Mouse (Mus musculus): Measurements from ENCODE around the gene Iah1.

Iah1 gene

DNA sequence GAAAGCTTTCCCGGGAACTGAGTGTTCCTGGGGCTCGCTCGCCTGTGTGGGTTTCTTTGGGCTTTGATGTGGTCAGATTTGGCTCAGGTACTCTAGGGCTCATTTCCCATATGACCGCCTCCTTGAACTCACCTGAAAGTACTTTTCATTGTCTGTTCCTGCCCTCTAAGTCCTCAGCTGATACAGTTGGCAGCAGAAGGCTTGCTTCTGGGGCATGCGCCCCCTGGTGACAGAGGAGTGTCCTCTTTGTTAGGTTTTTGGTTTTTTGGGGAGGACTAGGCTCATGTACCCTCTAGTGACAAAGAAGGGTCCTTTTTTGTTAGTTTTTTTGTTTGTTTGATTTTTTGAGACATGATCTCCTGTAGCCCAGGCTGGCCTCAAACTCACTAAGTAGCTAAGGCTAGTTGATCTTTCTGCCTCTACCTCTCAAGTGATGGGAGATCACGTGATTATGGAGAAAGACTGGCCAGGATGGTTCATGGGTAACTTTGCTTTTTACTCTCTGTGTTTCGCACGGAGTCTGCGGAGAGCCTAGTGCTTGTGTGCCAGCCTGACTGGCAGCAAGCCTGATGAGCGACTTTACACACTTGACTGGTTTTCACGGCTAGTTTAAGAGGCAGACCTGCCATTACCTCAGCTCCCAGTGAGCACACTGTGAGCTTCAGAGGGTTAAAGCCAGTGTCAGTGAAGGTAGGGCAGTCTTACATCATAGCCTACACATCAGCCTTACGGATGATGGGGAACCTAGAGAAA is 2.1 kb downstream of the Iah1 start:
- in situ Hi-C loops (cut with MboI, MseI): no loop called here

GRCm38 (mm10) chr12:21320317-21320716 is 4.1 kb downstream of the Iah1 start:
- in situ Hi-C loops (cut with MboI, MseI): no loop called here

GRCm38 (mm10) chr12:21321170-21321569 is 5.0 kb downstream of the Iah1 start:
- in situ Hi-C loops (cut with MboI, MseI): no loop called here

GRCm38 (mm10) chr12:21322296-21322695 is 6.1 kb downstream of the Iah1 start:
- in situ Hi-C loops (cut with MboI, MseI): no loop called here

GRCm38 (mm10) chr12:21322856-21323255 is 6.7 kb downstream of the Iah1 start:
- in situ Hi-C loops (cut with MboI, MseI): no loop called here

DNA sequence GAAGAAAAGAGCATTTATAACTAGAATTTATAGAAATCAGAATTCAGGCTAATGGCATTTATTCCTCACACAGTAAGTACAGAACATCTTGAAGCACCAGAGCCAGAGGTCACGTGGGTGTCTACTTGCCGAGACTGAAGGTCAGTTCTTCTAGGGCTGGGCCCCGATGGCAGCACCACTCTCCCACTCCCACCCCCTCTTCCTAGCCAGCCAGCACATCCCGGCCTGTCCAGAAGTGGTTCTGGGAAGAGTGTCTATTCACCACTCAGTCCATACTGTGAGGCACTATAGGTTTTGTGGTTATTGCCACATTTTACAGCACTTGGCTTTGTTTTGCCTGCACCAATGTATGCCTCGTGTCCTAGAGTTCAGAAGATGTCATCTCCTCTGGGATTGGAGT is 7.9 kb downstream of the Iah1 start:
- in situ Hi-C loops (cut with MboI, MseI): no loop called here

DNA sequence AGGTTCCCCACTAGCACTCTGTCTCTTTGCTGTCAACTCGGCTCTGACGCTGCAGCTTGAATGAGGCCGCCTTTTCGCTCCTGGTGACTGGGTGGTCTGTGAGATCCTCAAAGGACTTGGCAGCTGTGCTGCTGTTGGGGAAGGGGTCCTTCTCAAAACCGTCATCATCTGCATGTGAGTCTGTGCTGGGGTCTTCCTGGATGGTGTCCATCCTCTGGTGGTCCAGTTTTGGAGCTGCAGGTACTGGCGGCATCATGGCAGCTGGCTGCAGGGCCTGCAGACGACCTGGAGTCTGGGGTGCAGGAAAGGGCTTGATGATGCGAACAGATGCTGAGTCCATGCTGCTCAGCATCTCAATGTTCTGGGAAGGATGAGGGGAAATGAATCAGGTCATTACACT is 9.1 kb downstream of the Iah1 start:
- in situ Hi-C loops (cut with MboI, MseI): no loop called here

- in situ Hi-C loops (cut with MboI, MseI): no loop called here
Observed at GRCm38 (mm10) chr12:21326325-21326724, 10.1 kb downstream of the Iah1 start.

DNA sequence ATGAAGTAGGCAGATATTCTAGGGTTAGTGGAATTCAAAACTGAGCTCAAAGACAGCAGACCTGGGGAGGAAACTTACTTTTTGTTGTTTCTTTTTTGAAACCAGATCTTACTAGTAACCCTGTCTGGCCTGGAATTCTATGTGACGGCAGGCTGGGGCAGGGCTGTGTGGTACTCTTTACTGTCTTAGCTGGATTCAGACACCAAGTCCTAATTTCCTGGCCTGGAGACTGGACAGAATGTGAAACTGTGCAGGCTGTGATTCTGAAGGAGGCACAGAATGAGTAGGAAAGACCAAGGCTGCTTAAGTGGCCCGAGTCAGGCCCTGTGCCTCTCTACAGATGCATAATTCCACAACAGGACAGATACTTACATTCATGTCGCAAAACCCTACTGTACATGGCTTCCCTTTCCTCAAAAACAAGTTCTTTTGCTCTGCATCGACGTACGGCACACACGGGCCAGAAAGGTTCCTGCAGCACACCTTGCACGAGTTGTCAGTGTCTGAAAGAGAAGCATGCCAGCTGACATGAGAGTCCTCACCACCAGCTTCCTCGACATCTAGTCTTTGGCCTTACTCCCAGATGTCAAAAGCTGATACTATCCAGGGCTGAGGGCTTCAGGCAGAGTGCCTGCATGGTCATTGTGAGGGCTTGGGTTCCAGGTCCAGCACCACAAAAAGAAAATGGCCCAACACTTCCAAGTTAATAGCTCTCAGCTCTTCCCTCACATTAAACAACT is 13.6 kb downstream of the Iah1 start:
- in situ Hi-C loops (cut with MboI, MseI): no loop called here

GRCm38 (mm10) chr12:21330961-21331576 is 14.9 kb downstream of the Iah1 start:
- in situ Hi-C loops (cut with MboI, MseI): no loop called here

GRCm38 (mm10) chr12:21331711-21332110 is 15.5 kb downstream of the Iah1 start:
- in situ Hi-C loops (cut with MboI, MseI): no loop called here

GRCm38 (mm10) chr12:21333021-21333420 is 16.8 kb downstream of the Iah1 start:
- in situ Hi-C loops (cut with MboI, MseI): no loop called here

DNA sequence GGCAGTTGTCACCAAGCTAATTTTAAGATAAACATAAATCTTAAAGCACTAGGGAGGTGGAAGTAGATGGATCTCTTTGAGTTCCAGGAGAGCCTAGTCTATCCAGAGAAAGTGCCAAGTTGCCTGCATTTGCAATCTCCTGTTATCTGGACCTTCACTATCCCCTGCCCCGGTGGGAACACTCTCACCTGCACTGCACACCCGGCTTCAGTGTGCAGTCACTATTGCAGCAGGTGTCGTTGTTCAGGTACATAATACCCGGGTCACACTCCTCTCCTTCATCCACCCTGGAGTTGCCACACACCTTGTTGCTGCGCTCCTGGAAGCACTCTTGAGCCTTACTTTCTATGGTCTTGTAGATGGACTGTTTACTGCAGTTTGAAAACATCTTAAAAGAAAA is 17.6 kb downstream of the Iah1 start:
- in situ Hi-C loops (cut with MboI, MseI): no loop called here

DNA sequence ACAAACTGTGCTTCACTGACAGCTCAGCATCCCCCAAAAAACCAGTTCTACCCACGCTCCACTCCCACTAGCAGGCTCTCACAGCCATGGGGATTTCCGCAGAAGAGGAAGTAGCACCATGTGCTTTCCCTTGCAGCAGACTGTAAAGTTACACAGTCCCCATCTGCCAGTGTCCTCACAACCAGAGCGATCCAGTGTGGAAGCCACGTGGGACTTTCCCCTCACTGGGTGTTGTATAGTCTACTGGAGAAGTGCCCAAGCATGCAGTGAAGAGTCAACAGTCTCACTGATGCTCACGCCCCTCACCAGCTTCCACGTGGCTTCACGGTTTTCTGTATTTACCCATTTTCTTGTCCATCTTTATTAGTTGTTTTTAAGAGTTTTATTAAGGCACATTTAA is 19.7 kb downstream of the Iah1 start:
- in situ Hi-C loops (cut with MboI, MseI): no loop called here

DNA sequence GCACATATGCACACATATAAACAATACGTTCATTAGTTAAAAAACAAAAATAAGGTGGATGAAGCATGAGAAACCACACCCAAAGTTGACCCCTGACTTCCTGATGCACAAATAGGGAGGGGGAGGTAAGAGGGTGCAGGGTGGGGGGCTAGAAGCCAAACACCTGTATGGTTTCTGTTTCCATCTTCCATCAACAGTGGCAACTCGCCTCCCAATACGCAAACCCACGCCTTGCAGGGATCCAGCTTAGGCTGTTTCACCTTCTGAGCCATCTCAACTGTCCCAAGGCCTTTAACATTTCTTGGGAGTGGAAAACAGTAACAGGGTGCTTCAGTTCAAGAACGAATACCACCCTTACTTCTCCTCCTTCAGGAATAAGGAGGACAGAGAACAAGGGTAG is 21.0 kb downstream of the Iah1 start:
- in situ Hi-C loops (cut with MboI, MseI): no loop called here

DNA sequence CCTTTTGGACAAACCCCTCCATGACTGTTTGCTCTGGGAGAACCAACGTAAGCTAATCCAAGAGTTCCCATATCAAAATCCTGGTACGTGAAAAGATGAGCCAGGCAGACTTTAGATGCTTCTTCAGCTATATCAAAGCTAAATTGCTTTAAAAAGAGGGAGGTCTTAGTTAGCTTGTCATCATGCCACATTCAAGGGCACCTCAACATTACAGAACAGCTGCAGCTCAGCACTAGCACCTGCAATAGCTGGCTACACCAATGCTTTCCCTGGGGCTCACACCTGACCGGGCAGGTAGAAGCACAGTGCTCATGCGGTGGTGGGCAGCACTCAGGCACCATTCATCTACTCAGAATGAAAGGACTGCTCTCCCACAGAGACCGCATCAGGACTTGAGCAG is 24.5 kb downstream of the Iah1 start:
- in situ Hi-C loops (cut with MboI, MseI): no loop called here

- in situ Hi-C loops (cut with MboI, MseI): no loop called here
Observed at GRCm38 (mm10) chr12:21346972-21347371, 30.8 kb downstream of the Iah1 start.

- in situ Hi-C loops (cut with MboI, MseI): no loop called here
Observed at GRCm38 (mm10) chr12:21350113-21350876, 34.1 kb downstream of the Iah1 start.

- in situ Hi-C loops (cut with MboI, MseI): no loop called here
Observed at GRCm38 (mm10) chr12:21353681-21354080, 37.5 kb downstream of the Iah1 start.

DNA sequence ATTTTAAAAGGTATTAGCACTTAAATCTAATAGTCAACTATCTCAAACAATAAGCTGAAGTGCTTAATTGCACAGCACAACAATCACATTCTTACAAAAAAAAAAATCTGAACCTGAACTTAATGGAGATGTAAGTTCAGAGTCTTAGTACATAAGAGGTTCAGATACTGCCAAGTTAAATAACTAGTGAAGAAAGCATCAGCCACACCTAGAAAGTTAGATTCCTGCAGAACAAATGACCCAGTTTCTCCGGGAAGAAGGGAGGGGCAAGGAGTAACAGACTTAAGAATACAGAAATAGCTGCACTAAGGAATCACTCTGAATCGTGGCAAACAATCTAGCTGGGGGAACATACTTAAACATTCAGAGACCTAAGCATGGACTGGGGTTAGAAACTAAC is 46.5 kb downstream of the Iah1 start:
- in situ Hi-C loops (cut with MboI, MseI): no loop called here

DNA sequence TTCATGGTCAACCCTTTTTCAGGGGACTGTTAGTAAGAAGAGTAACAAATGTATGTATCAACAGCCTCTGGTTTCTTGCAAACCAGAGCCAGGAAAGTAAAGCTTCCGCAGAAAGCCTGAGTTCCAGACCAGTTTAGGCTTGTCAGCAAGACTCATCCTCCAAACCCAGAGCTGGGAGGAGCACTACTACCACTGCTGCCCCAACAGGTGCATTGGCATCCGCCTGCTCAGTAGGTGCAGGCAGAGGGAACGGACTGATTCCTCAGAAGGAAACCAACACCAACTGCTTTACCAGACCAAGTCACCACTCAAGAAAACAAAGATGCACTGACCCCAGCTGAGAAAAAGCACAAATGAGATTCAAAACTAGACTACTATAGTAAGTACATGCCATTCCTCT is 47.0 kb downstream of the Iah1 start:
- in situ Hi-C loops (cut with MboI, MseI): no loop called here

All from T-helper 1 cell (primary cell).